Mouse (Mus musculus): Measurements from ENCODE around the gene Olfr675.
"Not testable (repeated sequence)": the region's sequence is repeated elsewhere in the genome, so short reads cannot be mapped to it uniquely, and the experiment has no call there.

Olfr675 gene

DNA sequence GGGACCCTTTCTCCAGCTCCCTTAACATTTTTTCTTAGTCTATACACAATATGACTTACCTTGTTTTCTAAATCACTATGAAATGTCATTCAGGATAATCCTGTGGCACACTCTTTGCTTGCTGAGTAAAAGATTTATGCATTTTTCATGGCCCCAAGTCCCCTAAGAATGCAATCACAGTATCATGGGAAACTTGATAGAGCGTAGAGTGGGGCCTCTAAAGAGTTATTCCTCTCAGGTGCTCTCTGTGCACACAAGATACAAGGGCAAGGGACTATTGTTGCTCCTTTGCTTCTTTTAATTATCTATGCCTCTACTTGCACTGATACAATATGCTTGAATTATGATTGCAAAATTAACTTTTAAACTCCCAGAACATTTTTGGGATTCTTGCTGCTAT lies at the start of gene Olfr675:
Olfr675 (minus strand) TSS at position 101 of the 400 bp plus-strand sequence.
- no peak for DNase-seq (ENCODE audit: low spot score in 2 of 2)

DNA sequence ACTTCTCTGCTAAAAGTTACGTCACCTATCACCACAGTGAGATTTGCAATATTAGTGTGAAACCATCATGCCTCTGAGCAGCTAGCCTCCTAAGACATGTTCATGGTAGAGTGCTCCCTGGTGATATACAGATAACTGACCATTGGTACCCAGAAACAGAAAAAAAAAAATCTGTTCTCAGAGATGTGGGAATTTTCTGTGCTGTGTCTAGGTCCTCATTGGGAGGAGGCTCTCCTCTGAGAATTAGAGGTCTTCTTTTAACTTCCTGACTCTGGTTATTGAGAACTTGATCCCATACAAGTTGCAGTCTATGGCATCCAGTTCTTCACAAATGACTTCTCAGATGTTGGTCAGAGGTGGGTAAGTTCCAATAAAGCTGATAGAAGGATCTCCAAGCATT lies 35.9 kb upstream of the Olfr675 start, which contains the start of gene Olfr678:
Olfr678 (plus strand) TSS at position 301 of the 400 bp plus-strand sequence.
- DNase-seq (ENCODE audit: low spot score in 2 of 2): no peak

DNA sequence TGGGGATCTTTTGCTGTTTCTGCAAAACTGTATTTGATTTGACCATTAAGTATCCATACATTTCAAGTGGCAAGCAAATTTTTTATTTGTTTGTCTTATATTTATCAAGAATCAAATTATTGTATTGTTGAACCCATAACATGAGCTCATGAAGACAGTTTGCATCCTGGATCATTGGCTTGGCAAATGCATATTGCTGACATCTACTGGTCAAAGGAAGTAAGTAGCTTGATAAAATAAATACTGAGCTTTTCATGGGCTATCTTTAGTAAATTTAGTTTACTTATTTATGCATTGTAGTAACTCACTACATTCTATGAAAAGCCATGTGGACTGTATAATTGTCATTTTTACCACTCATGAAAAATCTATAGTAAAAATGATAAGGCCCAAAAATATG lies 30.7 kb upstream of the Olfr675 start:
- no peak for DNase-seq (ENCODE audit: low spot score in 2 of 2)

DNA sequence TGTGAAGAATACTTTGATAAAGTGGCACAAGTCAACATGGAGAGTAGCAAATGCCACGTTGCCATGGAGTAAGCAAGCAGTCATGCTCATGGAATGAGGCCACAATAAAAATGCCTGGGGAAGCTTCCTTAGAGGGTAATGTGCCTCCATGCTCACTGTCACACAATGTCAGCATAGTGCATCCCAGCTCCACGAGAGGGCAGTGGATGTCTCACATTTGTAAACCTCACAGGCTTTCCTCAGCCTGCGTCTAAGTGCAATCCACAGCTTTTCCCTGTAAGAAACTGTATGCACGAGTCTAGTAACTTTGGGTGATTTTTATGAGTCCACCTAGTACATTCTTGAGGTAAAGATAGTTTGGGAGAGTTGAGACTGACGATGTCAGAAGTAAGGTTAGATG lies 5.6 kb upstream of the Olfr675 start:
- not testable (repeated sequence) for DNase-seq (ENCODE audit: low spot score in 2 of 2)

DNA sequence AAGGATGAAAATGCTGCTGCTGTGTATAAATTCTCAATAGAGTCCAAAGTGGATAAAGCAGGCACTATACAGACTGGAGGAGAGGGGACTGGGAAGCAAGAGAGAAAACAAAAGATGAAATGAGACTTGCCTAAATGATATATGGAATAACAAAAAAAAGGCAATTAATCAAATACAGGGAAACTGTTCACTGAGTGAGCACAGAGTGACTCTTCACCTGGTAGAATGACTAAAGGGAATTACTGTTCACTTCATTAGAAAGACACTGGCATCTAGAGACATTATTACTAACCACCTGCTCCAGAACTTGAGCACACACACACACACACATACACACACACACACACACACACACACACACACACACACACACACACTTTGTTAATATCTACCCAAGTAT lies 4.1 kb upstream of the Olfr675 start, which contains the start of gene Olfr676:
Olfr676 (plus strand) TSS at position 301 of the 400 bp plus-strand sequence.
- DNase-seq (ENCODE audit: low spot score in 2 of 2): no peak

DNA sequence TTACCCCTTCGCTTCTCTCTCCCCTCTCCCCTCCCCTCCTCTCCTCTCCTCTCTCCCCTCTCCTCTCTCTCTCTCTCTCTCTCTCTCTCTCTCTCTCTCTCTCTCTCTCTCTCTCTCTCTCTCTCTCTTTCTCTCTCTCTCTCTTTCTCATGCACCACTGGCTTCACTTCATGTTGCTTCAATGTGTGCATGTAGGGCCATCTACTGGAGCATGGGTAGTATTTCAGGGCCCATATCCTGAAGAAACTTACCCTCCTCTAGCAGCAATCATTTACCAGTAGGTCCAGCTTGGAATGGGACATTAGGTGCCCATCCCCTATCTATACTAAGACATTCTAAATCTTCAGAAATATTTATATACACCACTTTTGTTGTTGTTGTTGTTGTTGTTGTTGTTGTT lies 5.7 kb downstream of the Olfr675 start:
- no peak for DNase-seq (ENCODE audit: low spot score in 2 of 2)

DNA sequence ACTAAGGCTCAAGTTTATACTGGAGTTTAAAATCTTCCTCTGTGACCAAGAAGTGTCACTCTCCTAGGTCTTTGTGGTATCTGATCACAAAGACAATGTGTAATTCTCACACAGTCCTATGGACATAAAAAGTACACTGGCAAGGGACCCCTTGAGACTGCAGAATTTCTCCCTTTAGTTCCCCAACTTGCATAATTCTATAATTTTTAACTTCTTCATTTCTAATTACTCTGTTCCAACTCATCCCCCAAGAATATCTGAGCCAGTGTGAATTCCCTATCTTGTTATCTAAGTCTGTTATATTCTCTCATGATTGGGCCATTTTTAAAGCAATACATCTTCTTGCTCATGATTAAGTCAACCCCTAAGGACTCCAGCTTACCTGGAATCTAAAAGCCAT lies 26.3 kb downstream of the Olfr675 start, which contains the start of gene Olfr672:
Olfr672 (minus strand) TSS at position 101 of the 400 bp plus-strand sequence.
- DNase-seq (ENCODE audit: low spot score in 2 of 2): no peak

DNA sequence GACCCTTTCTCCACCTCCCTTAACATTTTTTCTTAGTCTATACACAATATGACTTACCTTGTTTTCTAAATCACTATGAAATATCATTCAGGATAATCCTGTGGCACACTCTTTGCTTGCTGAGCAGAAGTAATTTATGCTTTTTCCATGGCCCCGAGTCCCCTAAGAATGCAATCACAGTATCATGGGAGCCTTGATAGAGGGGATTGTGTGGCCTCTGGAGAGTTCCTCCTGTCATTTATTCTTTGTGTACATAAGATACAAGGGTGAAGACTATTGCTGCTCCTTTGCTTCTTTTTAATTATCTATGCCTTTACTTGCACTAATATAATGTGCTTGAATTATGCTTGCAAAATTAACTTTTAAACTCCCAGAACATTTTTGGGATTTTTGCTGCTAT lies 49.2 kb downstream of the Olfr675 start, which contains the start of gene Olfr671:
Olfr671 (minus strand) TSS at position 101 of the 400 bp plus-strand sequence.
- DNase-seq (ENCODE audit: low spot score in 2 of 2): no peak

DNA sequence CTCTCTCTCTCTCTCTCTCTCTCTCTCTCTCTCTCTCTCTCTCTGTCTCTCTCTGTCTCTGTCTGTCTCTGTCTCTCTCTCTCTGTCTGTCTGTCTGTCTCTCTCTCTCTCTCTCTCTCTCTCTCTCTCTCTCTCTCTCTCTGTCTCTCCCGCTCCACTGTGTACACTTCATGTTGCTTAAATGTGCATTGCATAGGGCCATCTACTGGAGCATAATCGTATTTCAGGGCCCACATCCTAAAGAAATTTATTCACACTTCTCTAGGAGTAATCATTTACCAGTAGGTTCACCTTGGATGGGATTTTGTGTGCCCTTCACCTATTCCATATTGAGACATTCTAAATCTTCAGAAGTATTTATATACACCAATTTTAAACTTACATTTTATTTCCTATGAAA lies 55.8 kb downstream of the Olfr675 start:
- not testable (repeated sequence) for DNase-seq (ENCODE audit: low spot score in 2 of 2)
